Mouse (Mus musculus) cerebellum, adult 8-10 months (tissue): ENCODE measurements around the gene Fam171a1.

Source experiments
- DNase-seq: peaks from one replicate; pipeline ENCODE4 v3.0.0; 2022

Gene Fam171a1

GRCm38 (mm10) chr2:3139065-3139464, 25.0 kb downstream of the Fam171a1 start:
- no peak for DNase-seq

GRCm38 (mm10) chr2:3139578-3139977, 25.6 kb downstream of the Fam171a1 start:
- DNase-seq = no peak

- no peak for DNase-seq
Measured at GRCm38 (mm10) chr2:3140585-3140984, 26.6 kb downstream of the Fam171a1 start.

- DNase-seq = no peak
Measured at GRCm38 (mm10) chr2:3141804-3142203, 27.8 kb downstream of the Fam171a1 start.

GRCm38 (mm10) chr2:3144291-3144690, 30.3 kb downstream of the Fam171a1 start:
- DNase-seq = no peak

GRCm38 (mm10) chr2:3147550-3148157, 33.6 kb downstream of the Fam171a1 start:
- DNase-seq = no peak

GRCm38 (mm10) chr2:3148731-3149130, 34.7 kb downstream of the Fam171a1 start:
- no peak for DNase-seq

- no peak for DNase-seq
Measured at GRCm38 (mm10) chr2:3150324-3150723, 36.3 kb downstream of the Fam171a1 start.

GRCm38 (mm10) chr2:3151336-3151735, 37.3 kb downstream of the Fam171a1 start:
- DNase-seq = no peak

GRCm38 (mm10) chr2:3154091-3154665, 40.2 kb downstream of the Fam171a1 start:
- DNase-seq = no peak

- DNase-seq = no peak
Measured at GRCm38 (mm10) chr2:3154986-3155385, 41.0 kb downstream of the Fam171a1 start.

- DNase-seq = no peak
Measured at GRCm38 (mm10) chr2:3157030-3157429, 43.0 kb downstream of the Fam171a1 start.

- no peak for DNase-seq
Measured at GRCm38 (mm10) chr2:3157661-3158344, 43.8 kb downstream of the Fam171a1 start.

GRCm38 (mm10) chr2:3158682-3159412, 44.8 kb downstream of the Fam171a1 start:
- DNase-seq = no peak

GRCm38 (mm10) chr2:3161578-3161977, 47.6 kb downstream of the Fam171a1 start:
- DNase-seq = no peak

- DNase-seq = no peak
Measured at GRCm38 (mm10) chr2:3163501-3164076, 49.6 kb downstream of the Fam171a1 start.

GRCm38 (mm10) chr2:3165037-3165600, 51.1 kb downstream of the Fam171a1 start:
- DNase-seq = no peak

- DNase-seq = no peak
Measured at GRCm38 (mm10) chr2:3165890-3166605, 52.0 kb downstream of the Fam171a1 start.

GRCm38 (mm10) chr2:3168719-3169402, 54.8 kb downstream of the Fam171a1 start:
- DNase-seq = no peak

GRCm38 (mm10) chr2:3169403-3169747, 55.4 kb downstream of the Fam171a1 start:
- no peak for DNase-seq

- DNase-seq = no peak
Measured at GRCm38 (mm10) chr2:3171774-3172173, 57.8 kb downstream of the Fam171a1 start.

- DNase-seq = peak; percentile 22
Measured at GRCm38 (mm10) chr2:3172656-3173055, 58.6 kb downstream of the Fam171a1 start.
